Mouse (Mus musculus) right cerebral cortex, adult 18-20 months (tissue): ENCODE data around the gene Ppil2.
A peak's percentile ranks its signal among the peaks of the same experiment; 100 is the strongest.

Source experiments
- DNase-seq: peaks from one replicate; pipeline ENCODE4 v3.0.0; 2022; ENCODE audit warnings: mixed read lengths

The Ppil2 gene

DNA sequence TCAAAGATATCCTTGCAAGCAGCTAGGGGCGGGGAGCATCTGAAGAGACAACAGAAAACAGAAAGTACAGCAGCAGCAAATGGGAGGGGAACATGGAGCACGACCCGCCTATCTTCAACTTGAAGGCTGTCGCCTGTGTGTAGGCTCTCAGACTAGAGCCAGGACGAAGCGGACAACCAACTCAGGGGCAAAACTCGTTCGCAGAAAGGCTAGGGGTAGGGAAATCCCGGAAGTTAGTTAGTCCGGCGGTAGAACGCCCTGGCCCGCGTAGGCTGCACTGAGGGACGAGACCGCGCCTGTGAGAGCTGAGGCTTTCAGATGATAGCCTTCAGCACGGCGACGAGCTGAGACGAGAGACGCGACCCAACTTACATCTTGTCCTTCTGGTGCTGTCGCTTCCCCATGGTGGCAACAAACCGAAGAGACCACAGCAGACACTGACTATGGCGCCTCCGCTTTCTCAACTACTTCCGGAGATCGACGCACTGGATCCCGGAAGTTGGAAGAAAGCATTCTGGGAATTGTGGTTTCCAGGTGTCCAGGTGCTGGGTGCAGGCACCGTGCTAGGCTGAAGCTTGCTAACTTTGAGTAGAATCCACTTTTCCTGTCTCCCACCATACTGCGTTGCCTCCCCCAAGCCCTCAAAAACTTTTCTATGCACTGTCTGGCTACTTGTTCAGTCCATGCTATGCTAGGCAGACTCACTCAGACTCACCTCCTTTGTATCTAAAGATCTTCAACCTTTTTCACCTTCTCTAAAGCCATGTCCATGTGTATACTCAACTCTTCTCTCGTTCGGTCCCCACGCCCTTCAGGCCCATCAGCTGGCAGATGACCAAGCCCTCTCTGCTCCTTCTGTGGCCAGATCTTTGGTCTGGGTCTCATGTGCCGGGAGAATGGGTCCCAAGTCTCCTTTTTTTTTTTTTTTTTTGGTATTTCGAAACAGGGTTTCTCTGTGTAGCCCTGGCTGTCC lies at the start of gene Ppil2:
Ppil2 (minus strand) TSS at position 487 of the 973 bp plus-strand sequence.
- peak; percentile 83 for DNase-seq

DNA sequence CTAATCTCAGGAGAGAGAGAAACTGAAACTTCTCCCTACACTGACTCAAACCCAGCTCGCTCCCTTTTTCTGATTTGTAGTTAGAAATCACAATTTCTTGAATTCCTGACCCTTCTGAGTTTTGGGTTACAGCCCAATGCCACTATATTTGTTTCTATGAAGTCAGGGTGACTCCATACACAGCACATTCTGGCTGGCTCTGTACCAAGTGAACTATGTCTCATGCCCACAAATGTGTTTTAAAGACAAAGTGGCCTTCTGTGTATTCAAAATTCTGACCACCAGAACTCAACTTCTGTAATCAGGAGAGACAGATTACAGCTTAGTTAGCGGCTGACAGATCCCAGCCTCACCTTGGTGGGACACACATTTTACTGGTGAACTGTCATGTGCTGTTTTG lies 43.3 kb upstream of the Ppil2 start:
- no peak for DNase-seq

GRCm38 (mm10) chr16:17151874-17152273 lies 40.8 kb upstream of the Ppil2 start:
- DNase-seq, result no peak

GRCm38 (mm10) chr16:17150520-17151258 lies 39.6 kb upstream of the Ppil2 start:
- DNase-seq, result no peak

GRCm38 (mm10) chr16:17148084-17148483 lies 37.0 kb upstream of the Ppil2 start:
- no peak for DNase-seq

- DNase-seq, result peak; percentile 43
These were observed 36.4 kb upstream of the Ppil2 start for GRCm38 (mm10) chr16:17147391-17147929.

DNA sequence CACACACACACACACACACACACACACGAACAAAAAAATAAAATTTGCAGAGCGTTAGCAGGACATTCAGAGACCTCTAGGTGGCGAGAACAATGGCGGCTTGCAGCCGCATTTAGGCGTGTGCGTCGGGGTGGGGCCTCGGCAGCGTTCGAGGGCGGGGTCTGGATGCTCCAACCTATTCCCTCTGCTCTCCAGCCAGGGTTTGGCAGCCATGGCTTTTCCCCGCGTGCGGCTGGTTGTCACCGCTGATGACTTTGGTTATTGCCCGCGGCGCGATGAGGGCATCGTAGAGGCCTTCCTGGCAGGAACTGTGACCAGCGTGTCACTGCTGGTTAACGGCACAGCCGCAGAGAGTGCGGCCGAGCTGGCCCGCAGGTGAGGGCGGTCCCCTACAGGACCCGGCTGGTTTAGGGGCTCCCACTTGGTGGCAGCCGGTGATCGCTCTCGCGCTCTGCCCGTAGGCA lies 35.7 kb upstream of the Ppil2 start, which contains the start of gene Ccdc116:
Ccdc116 (minus strand) TSS at position 458 of the 464 bp plus-strand sequence.
- peak; percentile 85 for DNase-seq

DNA sequence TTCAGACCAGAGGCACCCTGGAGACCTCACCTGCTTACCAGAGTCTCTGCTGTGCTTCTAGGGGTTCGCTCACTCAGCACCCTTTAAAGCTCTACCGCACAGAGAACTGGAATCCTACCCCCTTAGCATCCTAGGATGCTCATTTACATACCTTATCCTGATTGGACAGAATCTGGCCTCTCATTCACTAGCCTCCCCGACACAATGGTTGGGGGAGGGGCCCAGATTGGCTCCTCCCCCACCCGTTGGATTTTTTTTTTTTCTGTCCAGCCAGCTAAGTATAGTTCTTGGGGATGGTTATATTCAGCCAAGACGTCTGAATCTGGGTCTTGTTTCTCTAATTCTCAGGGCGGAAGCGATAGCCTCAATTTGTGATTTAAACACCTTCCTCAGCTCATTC lies 33.3 kb upstream of the Ppil2 start, which contains the start of gene Ydjc:
Ydjc (plus strand) TSS at position 283 of the 400 bp plus-strand sequence.
- DNase-seq, result no peak

DNA sequence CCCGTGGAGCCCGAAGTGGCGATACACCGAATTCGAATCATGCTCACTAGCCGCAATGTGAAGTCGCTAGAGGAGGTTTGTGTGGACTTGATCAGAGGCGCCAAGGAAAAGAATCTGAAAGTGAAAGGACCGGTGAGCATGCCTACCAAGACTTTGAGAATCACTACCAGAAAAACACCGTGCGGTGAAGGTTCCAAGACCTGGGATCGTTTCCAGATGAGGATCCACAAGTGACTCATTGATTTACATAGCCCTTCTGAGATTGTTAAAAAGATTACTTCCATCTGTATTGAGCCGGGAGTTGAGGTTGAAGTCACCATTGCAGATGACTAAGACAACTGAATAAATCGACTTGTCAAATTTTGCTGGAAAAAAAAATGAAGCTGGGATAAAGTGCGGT lies 26.3 kb upstream of the Ppil2 start:
- no peak for DNase-seq

DNA sequence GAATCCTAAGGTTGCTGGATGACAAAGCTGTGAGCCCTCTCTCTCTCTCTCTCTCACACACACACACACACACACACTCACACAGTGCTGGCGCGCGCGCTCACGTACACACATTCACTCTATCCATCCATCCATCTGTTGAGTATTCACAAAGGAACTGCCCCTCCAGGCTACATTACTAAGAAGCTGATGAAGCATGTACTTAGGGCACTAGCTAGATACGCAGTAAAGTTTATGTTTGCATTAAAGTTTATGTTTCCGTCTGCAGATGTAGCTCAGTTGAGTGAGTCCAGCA lies 21.8 kb upstream of the Ppil2 start:
- DNase-seq, result no peak

- peak; percentile 99 for DNase-seq
These were observed 21.2 kb upstream of the Ppil2 start, which contains the start of gene Sdf2l1 for GRCm38 (mm10) chr16:17132089-17132905. Gene Sdf2l1, minus strand, starts transcription at chr16:17132383.

DNA sequence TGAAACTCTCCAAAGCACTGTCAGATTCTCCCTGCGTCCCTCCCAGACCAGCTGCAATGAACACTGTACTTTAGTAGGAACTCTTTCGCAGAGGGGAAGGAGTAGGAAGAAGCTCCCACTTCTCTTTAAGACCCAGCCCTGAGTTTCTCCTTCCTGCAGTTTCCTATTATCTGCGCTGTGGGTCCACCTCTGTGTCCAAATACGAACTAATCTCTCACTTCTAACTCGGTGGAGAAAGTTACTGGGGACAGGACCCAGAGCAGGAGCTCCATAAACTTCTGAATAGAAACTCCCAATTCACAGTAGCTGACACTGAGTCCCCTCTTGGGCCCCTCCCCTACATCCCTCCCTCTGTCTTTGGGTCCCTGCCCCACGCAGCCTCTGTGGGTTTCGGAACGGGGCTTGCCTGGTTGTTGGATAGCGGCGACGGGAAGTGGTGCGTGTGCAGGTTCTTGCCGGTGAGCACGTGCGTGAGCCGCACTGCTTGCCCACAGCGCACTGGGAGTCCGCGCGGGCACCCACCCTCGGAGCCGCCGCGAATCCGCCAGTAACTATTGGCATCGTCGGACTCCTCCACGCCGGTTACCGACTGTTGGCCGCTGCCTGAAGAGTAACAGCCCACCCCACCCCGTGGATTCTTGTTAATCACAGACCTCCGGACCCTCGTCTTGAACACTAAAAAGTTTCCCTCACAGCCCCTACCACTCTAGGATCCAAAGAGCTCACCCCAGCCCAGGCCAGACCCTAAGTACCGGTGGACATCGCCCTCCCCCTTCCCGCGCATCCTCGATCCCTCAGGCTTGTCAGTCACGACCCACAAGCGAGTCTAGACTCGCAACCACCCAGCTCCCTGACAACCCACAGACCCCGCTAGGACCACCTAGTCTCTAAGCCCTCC lies 20.4 kb upstream of the Ppil2 start:
- DNase-seq, result peak; percentile 38

DNA sequence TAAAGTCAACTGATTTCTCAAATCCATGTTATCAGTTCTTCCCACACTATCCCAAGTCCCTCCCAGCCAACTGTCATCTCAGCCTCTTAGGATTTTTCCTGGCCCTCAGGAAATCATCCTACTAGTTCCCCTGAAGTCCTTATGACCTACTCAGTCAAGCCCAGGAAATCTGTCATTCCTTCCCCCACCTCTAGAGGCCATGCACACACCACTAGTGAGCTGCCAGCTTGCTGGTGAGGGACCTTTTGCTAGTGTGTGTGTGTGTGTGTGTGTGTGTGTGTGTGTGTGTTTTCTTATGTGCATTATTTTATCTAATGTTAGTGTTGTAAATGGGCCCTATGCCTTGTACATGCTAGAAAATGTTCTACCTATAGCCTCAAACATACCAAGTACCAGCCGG lies 16.2 kb upstream of the Ppil2 start:
- peak; percentile 42 for DNase-seq

GRCm38 (mm10) chr16:17124871-17125520 lies 13.9 kb upstream of the Ppil2 start, which contains the start of gene 2610318N02Rik:
Gene 2610318N02Rik, minus strand, starts transcription at chr16:17125167.
- peak; percentile 74 for DNase-seq

DNA sequence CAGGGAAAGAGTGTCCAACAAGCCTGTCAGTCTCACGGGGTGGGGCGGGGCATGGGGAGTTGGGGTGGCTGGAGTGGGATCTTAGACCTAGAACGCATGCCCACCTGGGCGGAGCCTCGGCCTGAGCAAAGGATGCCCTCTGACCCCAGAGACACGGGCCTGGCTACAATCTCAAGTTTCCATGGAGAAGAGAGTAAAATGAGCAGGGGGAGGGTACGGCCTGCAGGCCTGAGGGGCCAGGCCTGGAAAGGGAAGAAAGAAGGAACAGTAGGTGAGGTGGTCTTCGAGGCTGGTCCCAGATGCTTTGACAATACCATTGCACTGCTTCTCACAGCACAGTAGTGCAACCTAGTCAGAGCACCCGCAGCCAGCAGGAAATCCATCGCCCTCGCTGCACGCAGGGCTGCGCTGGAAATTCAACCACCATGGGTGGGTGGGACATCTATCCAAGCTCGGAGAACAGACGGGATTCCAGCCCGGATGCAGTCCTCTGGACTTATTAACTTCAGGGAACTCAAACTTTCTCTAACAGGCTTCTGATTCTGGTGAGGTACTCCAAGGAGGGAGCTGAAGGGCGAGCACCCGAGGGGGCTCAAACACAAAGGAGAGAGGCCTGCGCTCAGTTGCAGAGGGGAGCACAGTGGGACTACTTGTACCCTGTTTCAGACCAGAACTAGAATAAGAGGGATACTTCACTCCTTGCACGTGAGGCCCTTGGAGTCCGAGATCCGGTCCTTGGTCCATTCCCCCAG lies 13.2 kb upstream of the Ppil2 start:
- no peak for DNase-seq

GRCm38 (mm10) chr16:17121569-17121968 lies 10.5 kb upstream of the Ppil2 start:
- DNase-seq, result no peak

DNA sequence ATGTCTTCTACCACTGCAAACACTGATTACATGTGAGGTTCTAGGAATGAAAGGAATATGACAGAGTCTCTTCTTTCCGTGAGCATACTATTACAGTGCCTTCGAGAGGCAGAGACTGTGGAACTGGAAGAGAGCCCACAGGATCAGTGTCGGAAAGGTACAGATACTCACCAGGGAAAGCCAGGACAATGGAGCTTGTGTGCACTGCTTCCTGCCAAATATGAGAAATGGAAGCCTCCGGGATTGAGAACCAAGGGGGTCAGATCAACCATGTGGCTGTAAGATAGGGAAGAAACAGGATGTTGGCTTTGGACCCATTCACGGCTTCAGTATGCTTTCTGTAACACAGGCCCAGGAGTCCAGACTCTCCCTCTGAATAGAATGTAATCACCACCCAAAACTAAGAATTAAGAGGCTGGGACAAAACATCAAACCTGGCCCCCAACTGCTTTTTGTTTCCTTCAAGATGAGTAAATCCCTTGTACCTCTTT lies 6.3 kb upstream of the Ppil2 start:
- DNase-seq, result no peak

DNA sequence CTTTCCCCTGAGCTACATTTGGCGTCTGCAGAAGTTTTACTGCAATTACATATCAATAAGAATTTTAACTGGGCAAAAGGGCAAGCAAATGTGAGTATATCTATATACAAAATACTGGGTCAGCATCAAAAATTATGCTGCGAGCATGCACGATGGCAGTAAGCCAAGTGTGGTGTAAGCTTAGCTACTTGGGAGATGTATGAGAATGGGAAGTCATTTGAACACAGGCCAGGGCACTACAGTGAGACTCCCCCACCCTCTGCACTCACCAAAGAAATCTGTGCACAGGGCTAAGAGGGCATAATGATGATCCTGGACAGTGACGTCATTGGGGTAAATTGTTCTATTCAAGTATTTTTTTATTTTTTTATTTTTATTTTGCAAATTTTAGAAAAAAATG lies 6.5 kb downstream of the Ppil2 start:
- no peak for DNase-seq

- no peak for DNase-seq
These were observed 8.3 kb downstream of the Ppil2 start for GRCm38 (mm10) chr16:17102630-17103220.
